Mouse (Mus musculus): ENCODE data around the gene Foxi1. TPM values are rescaled to one million over a fixed set of nuclear protein-coding genes. Genes with fewer than 3 reads are reported as not detected.

Gene Foxi1
- not detected for polyA plus RNA-seq (2017; shearing (Covaris generic))

GRCm38 (mm10) chr11:34207989-34208388 lies at the start of gene Foxi1:
Gene Foxi1 (minus strand): TSS chr11:34208089.

Other genes starting within 250 kb of the Foxi1 start
- gene Kcnmb1, start 245.1 kb downstream of the Foxi1 start, polyA plus RNA-seq (2017; shearing (Covaris generic)), result 0.11 TPM
- gene Kcnip1, start 214.9 kb downstream of the Foxi1 start, polyA plus RNA-seq (2017; shearing (Covaris generic)), result not detected
- 242 TPM for gene Lcp2, start 161.2 kb downstream of the Foxi1 start, polyA plus RNA-seq (2017; shearing (Covaris generic))
- gene 4930469K13Rik, start 109.5 kb downstream of the Foxi1 start, polyA plus RNA-seq (2017; shearing (Covaris generic)), result not detected
- 4.5 TPM for gene Fam196b, start 106.7 kb upstream of the Foxi1 start, polyA plus RNA-seq (2017; shearing (Covaris generic))